12 mouse cellular contexts compared by ENCODE assay signal in genomic region chr2:167281461-167281860, GRCm38 (mm10). TPM values are rescaled to one million over a fixed set of nuclear protein-coding genes. Genes with fewer than 3 reads are reported as not detected.
DNase-seq lines count a peak whose midpoint lies in the region; TF ChIP-seq lines count a peak whose summit lies in the region.
"Had no signal": no experiment of that assay in that cellular context is flagged by ENCODE, and none has a peak within 500 bp of the region (broad histone marks: within the 10 kb centered on the region; RNA-seq: fewer than 3 reads in every experiment).

No protein-coding gene starts in this region.

- no peak overlapping the region for H3K4me3 ChIP-seq in gastrocnemius, adult 2 months
- H3K4me3 ChIP-seq: embryonic facial prominence, embryonic 12.5 days; forebrain, embryonic 12.5 days had no signal

- TF ChIP-seq CTCF in gastrocnemius, adult 2 months (IDR thresholded peaks at IDR 0.05) = no peak

- peak; percentile 15 for DNase-seq in gastrocnemius, adult 2 months
- no peak for DNase-seq in gastrocnemius, adult 18-20 months (ENCODE audit: low spot score)
- peak; percentile 4 to 9 for DNase-seq in layer of hippocampus, postnatal 10 days (ENCODE audit: low spot score in 2 of 2)
- DNase-seq in layer of hippocampus, postnatal 14 days (ENCODE audit: low spot score in 2 of 2) = no peak
- DNase-seq in urinary bladder, adult 2 months (ENCODE audit: low spot score) = peak; percentile 14
- DNase-seq in urinary bladder, adult 18-20 months (ENCODE audit: low spot score in 2 of 2) = no peak
- DNase-seq in urinary bladder, postnatal 4 days (ENCODE audit: low spot score in 2 of 2) = peak; percentile 14 to 54
- no peak for DNase-seq in embryo, embryonic 11 days
- DNase-seq: cerebellum, adult 8-10 months had no signal

- H3K27ac ChIP-seq in gastrocnemius, adult 2 months = no peak overlapping the region
- H3K27ac ChIP-seq: embryonic facial prominence, embryonic 12.5 days; forebrain, embryonic 12.5 days; hindbrain, embryonic 14.5 days had no signal

- intact Hi-C loops in gastrocnemius, adult 2 months (cut with DNase I) = loop anchor here (2.0 kb wide), 1 partner anchor 181 kb away; no protein-coding TSS in a partner anchor

RNA-seq across cellular contexts. Expression of gene Ptgis, which starts 41.1 kb away (rescaled TPM):
- total RNA-seq in gastrocnemius, adult 2 months (2021) = 1 to 10 TPM; 1.7 to 5.2 TPM
- 1 to 10 TPM; 1.3 to 1.8 TPM for total RNA-seq in gastrocnemius, adult 18-20 months (2021)
- 1 to 10 TPM; 2.3 to 2.8 TPM for total RNA-seq in layer of hippocampus, postnatal 10 days (2021)
- total RNA-seq in layer of hippocampus, postnatal 14 days (2021) = 1 to 10 TPM; 1.3 to 2.1 TPM
- 98.4 and 106 TPM in 2 replicates for polyA plus RNA-seq in urinary bladder, adult 2 months (2012; rRNA removed)

Comparison
In these comparisons a context has a peak if more than half of its experiments do, and no peak if none do; other contexts are left out.
1. DNase-seq: peak in gastrocnemius, adult 2 months (single experiment), layer of hippocampus, postnatal 10 days (2 of 2), urinary bladder, adult 2 months (single experiment) and urinary bladder, postnatal 4 days (2 of 2); none in gastrocnemius, adult 18-20 months (single experiment), layer of hippocampus, postnatal 14 days (0 of 2), urinary bladder, adult 18-20 months (0 of 2) and embryo, embryonic 11 days (single experiment).